Mouse (Mus musculus) forebrain, embryonic 14.5 days (tissue): ENCODE results near the gene Kcnab1. TPM values are rescaled to one million over a fixed set of nuclear protein-coding genes. Genes with fewer than 3 reads are reported as not detected.
A peak's percentile ranks its signal among the peaks of the same experiment; 100 is the strongest.

Experiments used
- ATAC-seq: fragments of 200-750 bp; cut with Nextera tagmentation; 2 replicates; pipeline ENCODE4 v1.8.0; 2017; ENCODE audit warnings: mild to moderate bottlenecking, moderate library complexity
- DNase-seq: peaks from one replicate; pipeline ENCODE4 v3.0.0-alpha.2; 2015; ENCODE audit warnings: low spot score
- H3K27ac ChIP-seq: fragments of 300-500 bp; sonication (generic); 2 replicates; pipeline ENCODE4 v1.5.1; 2014; ENCODE audit warnings: low read depth, mild to moderate bottlenecking, control low read depth, low read length, moderate library complexity
- H3K27me3 ChIP-seq: fragments of 300-500 bp; sonication (generic); replicated peaks from 2 replicates; pipeline ENCODE4 v1.6.1; 2014; ENCODE audit warnings: low read length, control low read depth, mixed read lengths; ENCODE audit not compliant: control insufficient read depth, insufficient read depth
- H3K36me3 ChIP-seq: fragments of 300-500 bp; sonication (generic); 2 replicates; pipeline ENCODE4 v1.6.1; 2014; ENCODE audit warnings: low read length, control low read depth; ENCODE audit not compliant: control insufficient read depth, insufficient read depth
- H3K4me1 ChIP-seq: fragments of 300-500 bp; sonication (generic); 2 replicates; pipeline ENCODE4 v1.6.1; 2014; ENCODE audit warnings: antibody characterized with exemption, low read length, control low read depth; ENCODE audit not compliant: control insufficient read depth, insufficient read depth
- H3K4me2 ChIP-seq: fragments of 300-500 bp; sonication (generic); 2 replicates; pipeline ENCODE4 v1.6.1; 2014; ENCODE audit warnings: mild to moderate bottlenecking, control low read depth, low read length
- H3K4me3 ChIP-seq: fragments of 300-500 bp; sonication (generic); 2 replicates; pipeline ENCODE4 v1.5.1; 2014; ENCODE audit warnings: low read depth, low read length, control low read depth
- H3K9ac ChIP-seq: fragments of 300-500 bp; sonication (generic); 2 replicates; pipeline ENCODE4 v1.6.1; 2014; ENCODE audit warnings: mild to moderate bottlenecking, low read length, control low read depth, moderate library complexity
- H3K9me3 ChIP-seq: fragments of 300-500 bp; sonication (generic); replicated peaks from 2 replicates; pipeline ENCODE4 v1.6.1; 2016; ENCODE audit warnings: low read length, control low read depth, mixed read lengths; ENCODE audit not compliant: control insufficient read depth
- WGBS: fragments of 180-500 bp; shearing (Covaris S2); extraction: QIAGEN DNeasy Blood & Tissue Kit; methylation state at CpG from one replicate; pipeline ENCODE4 v1.1.7; 2014; 5-methylcytosine and 5-hydroxymethylcytosine counted together
- polyA plus RNA-seq: library from polyadenylated mRNA; unstranded; fragments of >200 nt; fragmentation: Nextera tagmentation; extraction: Ambion mirVana; gene quantifications from 2 replicates; pipeline ENCODE4 v1.2.1, GENCODE M21; 2014

Kcnab1 gene
- polyA plus RNA-seq, 1 experiment from 2014 or later, result 4.1 TPM

DNA sequence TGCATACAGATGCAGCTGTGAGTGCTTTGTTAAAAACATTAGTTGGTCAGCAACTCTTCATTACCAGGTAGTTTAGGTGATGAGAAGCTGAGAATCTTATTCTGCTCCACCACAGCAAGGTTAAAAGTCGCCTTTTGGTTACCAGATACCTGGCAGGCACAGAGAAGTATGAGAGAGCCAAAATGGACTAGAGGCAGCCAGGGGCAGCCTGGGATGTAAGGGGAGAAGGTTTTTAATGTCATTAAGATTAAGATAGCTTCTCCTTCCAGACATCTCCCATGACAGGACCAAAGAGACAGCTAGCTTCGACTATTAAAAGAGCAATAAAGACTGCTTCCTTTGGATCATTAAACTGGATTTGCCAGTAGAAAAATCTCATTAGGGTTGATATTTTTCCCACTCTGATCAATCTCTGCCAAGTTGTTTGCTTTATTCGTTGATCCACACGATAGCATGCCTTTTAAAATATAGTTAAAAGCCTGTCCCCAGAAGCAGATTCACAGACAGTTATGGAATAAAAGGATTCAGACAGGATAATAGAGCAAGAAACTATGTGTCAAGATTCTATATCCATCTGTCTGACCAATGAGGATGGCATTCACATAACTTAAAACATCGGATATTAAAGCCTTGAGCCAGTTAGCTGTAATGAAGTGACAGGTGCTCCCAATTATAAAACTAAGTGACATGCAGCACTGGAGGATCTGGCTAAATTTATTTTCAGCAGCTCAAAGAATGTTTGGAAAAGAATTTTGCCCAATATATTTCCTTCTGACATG is 231.2 kb downstream of the Kcnab1 start:
- DNase-seq (no peak), ATAC-seq (no peak)
- no peaks in the 10 kb centered on the region for H3K27me3 ChIP-seq
- H3K9ac ChIP-seq, result no peak overlapping the region
- WGBS, result 83% methylated on average over 5 of the region's 5 CpGs
- no peak overlapping the region for H3K4me3 ChIP-seq
- H3K36me3 ChIP-seq, result no peaks in the 10 kb centered on the region
- no peaks in the 10 kb centered on the region for H3K9me3 ChIP-seq
- no peak overlapping the region for H3K27ac ChIP-seq
- H3K4me1 ChIP-seq, result no peaks in the 10 kb centered on the region
- no peak overlapping the region for H3K4me2 ChIP-seq

GRCm38 (mm10) chr3:65346176-65346575 is 237.0 kb downstream of the Kcnab1 start:
- no peak overlapping the region for H3K9ac ChIP-seq
- DNase-seq (no peak), ATAC-seq (no peak)
- H3K4me3 ChIP-seq, result no peak overlapping the region
- WGBS, result 94% methylated on average over 1 of the region's 1 CpGs
- H3K4me2 ChIP-seq, result no peak overlapping the region
- no peak overlapping the region for H3K27ac ChIP-seq
- H3K4me1 ChIP-seq, result no peaks in the 10 kb centered on the region
- no peaks in the 10 kb centered on the region for H3K36me3 ChIP-seq
- H3K27me3 ChIP-seq, result no peaks in the 10 kb centered on the region
- H3K9me3 ChIP-seq, result no peaks in the 10 kb centered on the region

DNA sequence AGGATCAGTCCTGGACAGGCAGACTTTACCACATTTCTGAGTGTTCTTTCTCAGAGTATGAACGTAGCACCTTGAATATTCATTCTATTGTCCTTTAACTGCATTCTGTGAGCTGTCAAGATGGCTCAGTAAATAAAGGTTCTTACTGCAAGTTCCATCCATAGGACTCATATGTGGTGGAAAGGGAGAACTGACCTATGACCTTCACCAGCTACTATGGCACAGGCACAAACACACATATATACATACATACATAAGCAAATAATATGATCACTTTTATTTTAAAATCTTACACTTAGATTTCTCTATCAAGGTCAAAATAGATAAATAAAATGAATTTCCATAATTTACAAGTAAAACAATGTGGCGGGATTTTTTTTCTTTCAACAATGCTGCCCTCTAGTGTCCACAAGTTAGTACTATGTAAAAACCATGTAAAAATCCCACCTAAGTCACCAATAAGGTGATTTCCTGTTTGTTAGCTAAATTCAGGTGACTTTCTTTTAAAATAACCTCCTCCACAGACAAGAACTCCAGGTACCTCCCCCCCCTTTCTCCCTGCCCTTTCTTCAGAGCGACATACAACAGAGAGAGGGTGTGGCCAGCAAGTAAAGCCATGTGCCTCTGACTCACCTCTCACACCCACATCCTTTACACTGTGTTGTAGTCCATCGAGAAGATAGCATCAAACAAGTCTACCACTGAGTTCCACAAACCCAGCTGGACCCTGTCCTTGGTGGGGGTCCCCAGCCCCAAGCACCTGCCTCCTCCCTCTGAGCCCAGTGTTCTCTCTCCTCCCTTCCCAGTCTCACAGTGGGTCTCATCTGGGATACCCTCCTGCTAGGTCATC is 243.3 kb downstream of the Kcnab1 start:
- Histone ChIP-seq H3K36me3 (no peaks in the 10 kb centered on the region), H3K27ac (no peak overlapping the region), H3K9ac (no peak overlapping the region), H3K4me1 (no peaks in the 10 kb centered on the region), H3K4me2 (no peak overlapping the region), H3K9me3 (no peaks in the 10 kb centered on the region), H3K4me3 (no peak overlapping the region), H3K27me3 (no peaks in the 10 kb centered on the region)
- DNase-seq (peak; percentile 75), ATAC-seq (peak; percentile 70; the same call in 1 of the 2 replicates)
- 54% methylated on average over 4 of the region's 4 CpGs for WGBS

GRCm38 (mm10) chr3:65353263-65354037 is 244.3 kb downstream of the Kcnab1 start:
- H3K9me3 ChIP-seq, result no peaks in the 10 kb centered on the region
- no peak overlapping the region for H3K4me3 ChIP-seq
- DNase-seq (no peak), ATAC-seq (no peak)
- 73% methylated on average over 10 of the region's 10 CpGs for WGBS
- no peaks in the 10 kb centered on the region for H3K36me3 ChIP-seq
- no peak overlapping the region for H3K4me2 ChIP-seq
- H3K27ac ChIP-seq, result no peak overlapping the region
- no peaks in the 10 kb centered on the region for H3K4me1 ChIP-seq
- no peaks in the 10 kb centered on the region for H3K27me3 ChIP-seq
- no peak overlapping the region for H3K9ac ChIP-seq

DNA sequence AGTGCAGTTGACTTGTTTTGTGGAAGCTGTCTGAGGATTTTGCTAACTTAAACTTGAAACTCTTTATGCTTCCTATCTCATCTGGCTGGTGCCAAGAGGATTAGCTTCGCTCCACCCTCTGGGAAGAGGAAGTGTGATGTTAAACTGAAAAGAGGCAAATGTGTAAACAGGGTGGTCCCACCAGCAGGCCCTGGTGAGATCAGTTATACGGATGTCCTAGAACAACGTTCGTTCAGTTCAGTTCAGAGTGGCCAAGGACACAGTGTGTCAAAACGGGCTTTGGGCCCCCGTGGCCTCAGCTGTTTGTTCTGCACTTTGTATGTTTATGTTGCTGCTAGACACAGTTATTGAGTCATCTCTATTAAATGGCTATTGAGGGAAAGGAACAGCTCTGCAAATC is 246.3 kb downstream of the Kcnab1 start:
- H3K27ac ChIP-seq, result no peak overlapping the region
- 75% methylated on average over 6 of the region's 6 CpGs for WGBS

GRCm38 (mm10) chr3:65358275-65358674 is 249.1 kb downstream of the Kcnab1 start:
- Histone ChIP-seq H3K4me2 (no peak overlapping the region), H3K36me3 (no peaks in the 10 kb centered on the region), H3K4me3 (no peak overlapping the region), H3K9me3 (no peaks in the 10 kb centered on the region), H3K9ac (no peak overlapping the region), H3K27ac (no peak overlapping the region), H3K27me3 (no peaks in the 10 kb centered on the region), H3K4me1 (no peaks in the 10 kb centered on the region)
- ATAC-seq (no peak), DNase-seq (no peak)
- 29% methylated on average over 2 of the region's 2 CpGs for WGBS

More for the DNA sequence above, 246.3 kb downstream of the Kcnab1 start:
- no peaks in the 10 kb centered on the region for H3K36me3 ChIP-seq
- H3K9me3 ChIP-seq, result no peaks in the 10 kb centered on the region
- H3K9ac ChIP-seq, result no peak overlapping the region
- H3K4me1 ChIP-seq, result no peaks in the 10 kb centered on the region
- no peak for DNase-seq
- ATAC-seq, result no peak
- no peak overlapping the region for H3K4me2 ChIP-seq
- H3K4me3 ChIP-seq, result no peak overlapping the region
- no peaks in the 10 kb centered on the region for H3K27me3 ChIP-seq

GRCm38 (mm10) chr3:65358841-65359240 is 249.7 kb downstream of the Kcnab1 start:
- Histone ChIP-seq H3K27me3 (no peaks in the 10 kb centered on the region), H3K9me3 (no peaks in the 10 kb centered on the region), H3K27ac (no peak overlapping the region), H3K9ac (no peak overlapping the region), H3K4me2 (no peak overlapping the region), H3K4me3 (no peak overlapping the region), H3K4me1 (no peaks in the 10 kb centered on the region), H3K36me3 (no peaks in the 10 kb centered on the region)
- DNase-seq (no peak), ATAC-seq (no peak)
- WGBS, result 73% methylated on average over 2 of the region's 2 CpGs

DNA sequence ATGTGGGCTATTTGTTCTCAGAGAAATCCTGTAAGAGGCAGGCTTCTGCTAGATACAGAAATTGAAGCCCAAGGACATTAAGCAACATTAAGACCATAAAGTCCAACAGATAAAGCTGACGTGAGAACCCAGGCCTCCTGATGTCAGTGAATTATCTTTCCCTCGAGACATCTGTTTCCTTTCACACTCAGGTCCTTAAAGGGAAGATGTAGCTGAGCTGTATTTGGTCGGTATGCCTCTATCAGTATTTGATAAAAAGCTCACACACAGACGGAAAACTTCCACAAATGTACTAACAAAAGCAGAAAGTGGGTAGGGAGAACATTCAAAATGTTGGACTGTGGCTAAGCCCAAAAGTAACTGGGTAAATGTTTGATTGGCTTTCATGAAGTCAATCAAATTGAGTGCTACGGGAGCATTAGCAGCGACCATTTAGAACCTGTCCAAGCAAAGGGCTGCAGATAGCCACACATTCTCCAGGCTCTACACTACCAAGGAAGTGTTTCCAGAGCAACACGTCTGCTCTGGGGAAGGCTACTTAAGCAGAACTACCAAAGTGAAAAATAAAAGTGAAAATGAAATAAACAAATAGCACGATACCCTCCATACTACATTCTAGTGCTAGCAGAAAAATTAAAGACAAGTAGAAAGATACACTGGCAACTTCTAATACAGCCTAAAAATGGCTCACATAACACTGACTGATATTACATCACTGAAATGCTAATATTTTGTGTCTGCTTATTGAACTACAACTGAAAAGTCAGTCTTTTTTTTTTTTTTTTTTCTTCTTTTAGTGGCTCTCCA is 251.2 kb downstream of the Kcnab1 start:
- Histone ChIP-seq H3K9ac (no peak overlapping the region), H3K4me1 (no peaks in the 10 kb centered on the region), H3K27ac (no peak overlapping the region), H3K4me3 (no peak overlapping the region), H3K4me2 (no peak overlapping the region), H3K27me3 (no peaks in the 10 kb centered on the region), H3K9me3 (no peaks in the 10 kb centered on the region), H3K36me3 (no peaks in the 10 kb centered on the region)
- no peak for ATAC-seq
- no peak for DNase-seq
- WGBS, result 85% methylated on average over 8 of the region's 8 CpGs
